In the genomic region with DNA sequence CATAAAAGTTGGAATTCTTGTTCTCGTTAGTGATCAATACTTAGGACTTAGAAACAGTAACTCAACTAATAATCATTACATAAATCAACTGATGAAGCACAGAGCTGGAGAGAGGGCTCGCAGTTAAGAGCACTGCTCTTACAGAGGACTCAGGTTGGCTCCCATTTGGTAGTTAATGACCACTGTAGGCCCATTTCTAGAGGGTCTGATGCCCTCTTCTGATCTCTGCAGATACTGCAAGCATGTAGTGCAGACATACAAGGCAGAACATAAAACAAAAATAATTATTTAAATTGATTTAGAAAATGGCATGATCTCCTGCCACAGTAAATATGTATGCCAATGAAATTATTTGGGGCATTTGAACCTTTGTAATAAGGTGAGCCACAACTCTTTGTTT, we compare ENCODE assay signal across 23 mouse cellular contexts. TPM values are rescaled to one million over a fixed set of nuclear protein-coding genes. Genes with fewer than 3 reads are reported as not detected.
DNase-seq lines count a peak whose midpoint lies in the region; ATAC-seq and TF ChIP-seq lines count a peak whose summit lies in the region.
"Had no signal": no experiment of that assay in that cellular context is flagged by ENCODE, and none has a peak within 500 bp of the region (broad histone marks: within the 10 kb centered on the region; RNA-seq: fewer than 3 reads in every experiment).

No protein-coding gene starts in this region.

- H3K4me1 ChIP-seq in forebrain, postnatal 0 days (ENCODE audit: insufficient read depth) = no peaks in the 10 kb centered on the region
- no peaks in the 10 kb centered on the region for H3K4me1 ChIP-seq in forebrain, embryonic 11.5 days (replicated peaks; ENCODE audit: control insufficient read depth, insufficient read depth, low read length)
- H3K4me1 ChIP-seq: limb, embryonic 15.5 days had no signal

- WGBS in forebrain, postnatal 0 days = 87% methylated on average over 2 of the region's 2 CpGs
- WGBS in forebrain, embryonic 11.5 days = 93% methylated on average over 2 of the region's 2 CpGs

- no peak overlapping the region for H3K9ac ChIP-seq in forebrain, postnatal 0 days
- no peak overlapping the region for H3K9ac ChIP-seq in forebrain, embryonic 11.5 days (ENCODE audit: low read length)
- H3K9ac ChIP-seq: embryonic facial prominence, embryonic 13.5 days; hindbrain, embryonic 15.5 days; limb, embryonic 15.5 days had no signal

- H3K4me3 ChIP-seq in forebrain, postnatal 0 days (ENCODE audit: low read depth, low read length) = no peak overlapping the region
- H3K4me3 ChIP-seq in forebrain, embryonic 11.5 days (ENCODE audit: low read depth, low read length) = no peak overlapping the region
- no peak overlapping the region for H3K4me3 ChIP-seq in left cerebral cortex, adult 2 months
- H3K4me3 ChIP-seq: embryonic facial prominence, embryonic 13.5 days; hindbrain, embryonic 15.5 days; limb, embryonic 15.5 days had no signal

- H3K4me2 ChIP-seq in forebrain, postnatal 0 days (ENCODE audit: low read depth) = no peak overlapping the region
- no peak overlapping the region for H3K4me2 ChIP-seq in forebrain, embryonic 11.5 days (ENCODE audit: low read depth, low read length, severe bottlenecking)
- H3K4me2 ChIP-seq: embryonic facial prominence, embryonic 13.5 days; heart, embryonic 11.5 days; hindbrain, embryonic 15.5 days; limb, embryonic 15.5 days; midbrain, embryonic 11.5 days had no signal

- H3K9me3 ChIP-seq in forebrain, postnatal 0 days (ENCODE audit: low read length) = no peaks in the 10 kb centered on the region
- H3K9me3 ChIP-seq in forebrain, embryonic 11.5 days (ENCODE audit: control insufficient read depth, low read length) = no peaks in the 10 kb centered on the region
- H3K9me3 ChIP-seq: embryonic facial prominence, embryonic 13.5 days; hindbrain, embryonic 15.5 days; limb, embryonic 15.5 days had no signal

- DNase-seq in forebrain, postnatal 0 days = no peak
- DNase-seq in forebrain, embryonic 11.5 days (ENCODE audit: low spot score) = no peak
- DNase-seq in left cerebral cortex, adult 2 months (ENCODE audit: extremely low spot score in 1 of 2, low spot score in 2 of 2) = no peak
- no peak for DNase-seq in left cerebral cortex, adult 8-10 months (ENCODE audit: low spot score in 2 of 2)
- DNase-seq in MN1 (ENCODE audit: low spot score) = peak; percentile 14
- no peak for DNase-seq in kidney, adult 9 months
- DNase-seq: cerebellum, adult 11 months; cerebellum, postnatal 36 days; gastrocnemius, postnatal 10 days; heart, postnatal 14 days; kidney, adult 2 months; kidney, postnatal 36 days; lung, adult 18-20 months; lung, postnatal 4 days; retina, postnatal 1 day; right cerebral cortex, postnatal 4 days had no signal

- ATAC-seq in forebrain, postnatal 0 days = no peak
- ATAC-seq in forebrain, embryonic 11.5 days (replicated peaks; ENCODE audit: low FRiP score) = no peak
- ATAC-seq in neutrophil, adult 5-6 weeks (ENCODE audit: extremely low read depth, insufficient number of reproducible peaks, low FRiP score, poor library complexity, severe bottlenecking) = peak; percentile 33; the same call in 1 of the 2 replicates
- no peak for ATAC-seq in CD4-positive, CD25-positive, alpha-beta regulatory T cell, adult 4 months

- no peak overlapping the region for H3K27ac ChIP-seq in forebrain, postnatal 0 days (ENCODE audit: low read depth, low read length)
- H3K27ac ChIP-seq in forebrain, embryonic 11.5 days (ENCODE audit: low read depth, low read length) = no peak overlapping the region
- no peak overlapping the region for H3K27ac ChIP-seq in left cerebral cortex, adult 2 months
- H3K27ac ChIP-seq: embryonic facial prominence, embryonic 13.5 days; hindbrain, embryonic 15.5 days; limb, embryonic 15.5 days had no signal

- intact Hi-C loops in left cerebral cortex, adult 2 months (cut with DNase I) = no loop called here

- no peaks in the 10 kb centered on the region for H3K27me3 ChIP-seq in forebrain, postnatal 0 days (ENCODE audit: insufficient read depth, low read length)
- H3K27me3 ChIP-seq in forebrain, embryonic 11.5 days (ENCODE audit: control insufficient read depth, insufficient read depth, low read length) = no peaks in the 10 kb centered on the region
- H3K27me3 ChIP-seq: embryonic facial prominence, embryonic 13.5 days; hindbrain, embryonic 15.5 days; limb, embryonic 15.5 days had no signal

- TF ChIP-seq CTCF in forebrain, postnatal 0 days (IDR thresholded peaks at IDR 0.05; ENCODE audit: low read depth) = peak; percentile 28; the same call in 1 of the 2 replicates
- peak; percentile 1 for TF ChIP-seq CTCF in left cerebral cortex, adult 2 months (IDR thresholded peaks at IDR 0.05)

- peaks cover 16% of the 10 kb centered on the region for H3K36me3 ChIP-seq in forebrain, postnatal 0 days (ENCODE audit: insufficient read depth)
- H3K36me3 ChIP-seq in forebrain, embryonic 11.5 days (ENCODE audit: control insufficient read depth, insufficient read depth, low read length) = no peaks in the 10 kb centered on the region

RNA-seq across cellular contexts. Expression of a gene that starts 15.1 kb away (rescaled TPM):
- 47.6 and 48.5 TPM in 2 replicates for total RNA-seq in forebrain, postnatal 0 days (2014; rRNA removed)
- 49.0 and 58.0 TPM in 2 replicates for polyA plus RNA-seq in forebrain, postnatal 0 days (2015; fragmentation: Nextera tagmentation; extraction: Ambion mirVana)
- 59.2 and 65.7 TPM in 2 replicates for polyA plus RNA-seq in forebrain, embryonic 11.5 days (2014; fragmentation: Nextera tagmentation; extraction: Ambion mirVana)
- 10 to 100 TPM; 55.7 to 60.9 TPM for total RNA-seq in left cerebral cortex, adult 2 months (2021)
- total RNA-seq in left cerebral cortex, adult 8-10 months (2022) = 10 to 100 TPM; 55.4 to 72.9 (median 60.0) TPM
- 44.3 and 62.6 TPM in 2 replicates for total RNA-seq in neutrophil, adult 5-6 weeks (2017)
- polyA plus RNA-seq in CD4-positive, CD25-positive, alpha-beta regulatory T cell, adult 4 months (2017; shearing (Covaris generic)) = 10 to 100 TPM; 12.9 to 18.1 TPM

RNA-seq across cellular contexts. Expression of a gene that starts 49.1 kb away (rescaled TPM):
- total RNA-seq in forebrain, postnatal 0 days (2014; rRNA removed) = 5.7 and 9.7 TPM in 2 replicates
- 5.6 and 8.2 TPM in 2 replicates for polyA plus RNA-seq in forebrain, postnatal 0 days (2015; fragmentation: Nextera tagmentation; extraction: Ambion mirVana)
- 23.5 and 27.3 TPM in 2 replicates for polyA plus RNA-seq in forebrain, embryonic 11.5 days (2014; fragmentation: Nextera tagmentation; extraction: Ambion mirVana)
- total RNA-seq in left cerebral cortex, adult 2 months (2021) = 1 to 10 TPM; 5.7 to 7.2 TPM
- total RNA-seq in left cerebral cortex, adult 8-10 months (2022) = 1 to 10 TPM; 5.4 to 8.3 (median 6.5) TPM
- not detected in 2 replicates for total RNA-seq in neutrophil, adult 5-6 weeks (2017)
- polyA plus RNA-seq in CD4-positive, CD25-positive, alpha-beta regulatory T cell, adult 4 months (2017; shearing (Covaris generic)) = not detected

RNA-seq across cellular contexts. Expression of a gene that starts 55.5 kb away (rescaled TPM):
- 34.5 and 44.1 TPM in 2 replicates for total RNA-seq in forebrain, postnatal 0 days (2014; rRNA removed)
- polyA plus RNA-seq in forebrain, postnatal 0 days (2015; fragmentation: Nextera tagmentation; extraction: Ambion mirVana) = 4.7 and 6.8 TPM in 2 replicates
- polyA plus RNA-seq in forebrain, embryonic 11.5 days (2014; fragmentation: Nextera tagmentation; extraction: Ambion mirVana) = 16.7 TPM in 2 replicates
- 100 to 1,000 TPM; 140 to 141 TPM for total RNA-seq in left cerebral cortex, adult 2 months (2021)
- total RNA-seq in left cerebral cortex, adult 8-10 months (2022) = 100 to 1,000 TPM; 129 to 147 (median 140) TPM
- 64.7 and 69.0 TPM in 2 replicates for total RNA-seq in neutrophil, adult 5-6 weeks (2017)
- polyA plus RNA-seq in CD4-positive, CD25-positive, alpha-beta regulatory T cell, adult 4 months (2017; shearing (Covaris generic)) = 10 to 100 TPM in 1 of 2 experiments, 1 to 10 TPM in 1; 10.0 to 12.1 TPM
